Mouse (Mus musculus): ENCODE results near the gene Ndrg4.

DNA sequence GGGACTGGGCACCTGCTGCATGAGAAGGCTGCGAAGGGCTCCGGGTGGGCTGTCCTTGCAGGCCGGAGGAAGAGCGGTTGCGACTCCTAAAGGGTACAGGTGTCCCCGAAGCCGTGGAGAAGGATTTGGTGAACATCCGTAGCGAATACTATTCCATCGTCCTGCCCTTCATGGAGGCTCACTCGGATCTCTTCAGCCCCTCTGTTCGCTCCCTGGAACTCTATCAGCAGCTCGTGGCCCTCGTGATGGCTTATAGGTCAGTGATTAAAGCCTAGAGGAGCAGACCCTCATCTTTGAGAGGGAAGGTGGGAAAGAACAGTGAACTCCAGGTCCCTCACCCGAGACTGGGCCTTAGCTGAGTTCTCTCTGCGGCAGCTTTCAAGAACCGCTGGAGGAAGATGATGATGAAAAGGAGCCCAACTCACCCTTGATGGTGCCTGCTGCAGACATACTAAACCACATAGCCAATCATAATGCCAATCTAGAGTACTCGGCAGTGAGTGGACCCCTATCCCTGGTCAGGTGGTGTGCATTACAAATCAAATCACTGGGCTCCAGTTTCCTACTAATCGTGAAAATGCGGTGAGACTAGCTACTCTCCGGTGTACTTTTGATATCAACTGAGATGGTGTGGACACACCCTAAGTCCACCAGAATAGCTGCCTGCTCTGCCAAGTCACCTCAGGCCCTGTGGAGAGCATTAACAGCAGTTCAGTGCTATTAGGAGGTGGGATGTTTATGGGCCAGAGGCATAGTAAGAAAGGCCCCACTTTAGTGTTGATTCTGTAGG is 40.0 kb downstream of the Ndrg4 start:
- TF ChIP-seq CTCF (IDR thresholded peaks at IDR 0.05; ENCODE audit: control insufficient read depth, insufficient read depth, insufficient read length), result no peak
- no peak for TF ChIP-seq CEBPB (IDR thresholded peaks at IDR 0.05; ENCODE audit: low read depth)
- no peak for TF ChIP-seq MAX (IDR thresholded peaks at IDR 0.05)
- TF ChIP-seq USF1 (IDR thresholded peaks at IDR 0.05; ENCODE audit: low read depth), result no peak
